Mouse (Mus musculus) T-helper 17 cell (primary cell): ENCODE measurements at regions not wholly inside any gene's neighbourhood (a gene's known extent, or its start where the extent isn't known, plus 50 kb on each side); places are given as distances from the start of the nearest gene placed in this dataset.

Source experiments
- in situ Hi-C, 2 experiments: fragments of 300-600 bp; cut with MboI, MseI; formaldehyde crosslinking; loops; 1 replicate in 1 of 2; 2 replicates in 1 of 2; pipeline ENCODE4 v1.15.1; 2025; ENCODE audit warnings: high pct_unique_total_duplicates in 2 of 2

DNA sequence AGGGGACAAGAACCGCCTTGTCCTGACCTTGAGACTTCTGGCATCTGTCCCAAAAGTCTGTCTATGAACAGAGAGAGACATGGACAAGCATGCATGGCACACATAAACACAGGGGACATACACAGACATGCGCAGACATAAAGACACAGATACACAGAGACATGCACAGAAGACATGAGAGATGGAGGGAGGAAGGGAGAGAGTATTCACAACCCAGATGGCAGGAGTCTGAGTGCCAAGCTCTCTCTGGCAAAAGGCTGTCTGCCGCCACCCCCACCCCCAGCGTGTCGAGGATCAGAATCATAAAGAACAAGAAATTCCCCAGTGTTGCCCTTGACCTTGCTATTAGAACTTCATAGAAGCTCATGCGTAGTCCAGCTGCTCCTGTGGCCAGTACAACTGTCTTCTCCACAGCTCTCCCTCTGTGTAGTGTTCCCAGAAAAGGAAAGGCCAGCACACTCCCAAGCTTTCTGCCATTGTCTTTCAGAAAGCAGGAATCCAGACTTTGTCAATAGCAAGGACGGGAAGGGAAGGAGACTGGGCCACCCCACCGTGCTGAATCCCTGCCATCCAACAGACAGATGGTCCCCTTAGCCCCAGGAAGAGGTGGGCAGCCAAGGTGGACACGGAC lies 99.8 kb downstream of the Ier5 start:
- in situ Hi-C loops = loop anchor here in 1 of 2 experiments (10.0 kb wide), 1 partner anchor 125 kb away; no protein-coding TSS in a partner anchor

DNA sequence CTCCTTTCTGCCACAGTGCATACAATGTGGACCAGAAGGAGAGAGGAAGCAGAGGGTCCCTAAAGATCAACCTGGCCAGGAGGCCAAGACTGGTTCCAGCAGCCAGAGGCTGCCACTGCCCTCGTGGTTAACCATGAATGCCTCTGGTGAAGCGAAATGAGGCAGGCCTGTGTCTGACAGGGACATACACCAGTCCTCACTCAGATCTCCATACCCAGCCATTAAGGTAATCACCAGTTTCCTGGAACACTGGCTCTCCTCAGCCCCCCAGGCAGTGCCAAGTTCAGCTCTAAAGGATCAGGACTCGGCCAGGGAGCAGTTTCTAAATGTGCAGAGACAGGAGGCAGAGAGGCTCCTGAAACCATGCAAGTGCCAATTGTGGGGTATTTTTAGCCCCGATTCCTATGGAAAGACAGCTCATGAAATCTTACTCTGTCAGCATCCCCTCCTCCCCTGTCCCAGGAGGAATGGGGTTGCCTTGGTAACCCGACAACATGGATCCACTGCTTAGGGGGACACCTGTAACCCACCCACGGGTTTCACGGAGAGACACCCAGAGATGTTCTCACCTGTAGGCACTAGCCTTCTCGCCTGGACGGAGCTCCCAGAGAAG lies 103.6 kb downstream of the Ier5 start:
- in situ Hi-C loops = no loop called here

DNA sequence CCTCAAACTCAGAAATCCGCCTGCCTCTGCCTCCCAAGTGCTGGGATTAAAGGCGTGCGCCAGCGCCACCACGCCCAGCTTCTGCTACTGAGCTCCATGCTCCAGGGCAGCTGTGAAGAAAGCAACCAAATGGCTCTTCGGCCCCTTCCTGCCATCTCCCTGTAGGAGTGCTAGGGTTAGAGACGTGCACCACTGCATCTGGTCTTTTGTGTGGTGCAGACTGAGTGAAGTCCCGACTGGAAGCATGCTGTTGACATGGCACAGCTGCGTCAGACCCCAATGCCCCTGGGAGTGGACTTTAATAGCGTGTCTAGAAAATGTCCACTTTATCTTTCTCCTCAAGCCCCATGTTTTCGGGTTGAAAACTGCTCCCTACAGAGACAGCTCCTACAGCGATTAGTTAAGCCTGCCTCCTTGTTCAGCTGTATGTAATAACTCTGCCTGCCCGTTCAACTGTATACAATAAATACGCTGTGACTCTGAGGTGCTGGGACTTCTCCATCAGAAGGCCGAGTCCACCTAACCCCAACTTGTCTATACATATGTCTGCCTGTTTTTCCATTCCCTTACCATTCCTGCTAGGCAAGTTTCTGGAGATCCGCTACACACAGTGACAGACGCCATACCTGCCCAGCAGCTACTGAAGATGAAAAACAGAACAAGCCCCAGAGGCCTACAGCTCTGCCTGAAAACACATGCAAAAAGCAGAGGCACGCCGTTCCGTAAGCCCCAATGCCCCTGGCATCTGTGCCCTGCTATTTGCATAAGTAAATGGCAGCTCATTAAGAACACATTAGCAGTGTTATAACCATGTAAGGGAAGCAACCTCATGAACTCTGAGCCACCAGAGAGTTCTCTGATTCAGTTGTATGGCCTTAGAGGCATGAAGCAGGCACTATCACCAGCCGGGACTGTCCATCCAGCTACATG lies 105.2 kb downstream of the Ier5 start:
- in situ Hi-C loops = no loop called here

DNA sequence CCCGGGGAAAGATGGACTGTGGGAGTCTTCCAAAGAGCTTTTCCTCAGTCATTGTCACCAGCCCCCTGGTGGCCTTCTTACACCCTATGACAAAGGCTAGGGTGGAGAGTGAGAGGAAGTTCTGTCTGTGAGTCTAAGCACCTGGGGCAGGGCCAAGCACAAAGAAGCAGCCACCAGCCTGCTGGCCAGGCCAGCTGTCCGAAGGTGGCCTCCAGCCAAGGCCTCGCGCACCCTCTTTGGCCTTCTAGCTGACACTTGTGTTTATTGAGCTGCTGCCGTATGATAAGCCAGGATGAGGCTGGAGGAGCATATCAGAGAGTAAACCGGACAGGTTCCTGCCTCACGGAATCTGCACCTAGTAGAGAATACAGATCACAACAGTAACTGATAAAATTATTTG lies 99.0 kb upstream of the Cacna1e start:
- in situ Hi-C loops = no loop called here

DNA sequence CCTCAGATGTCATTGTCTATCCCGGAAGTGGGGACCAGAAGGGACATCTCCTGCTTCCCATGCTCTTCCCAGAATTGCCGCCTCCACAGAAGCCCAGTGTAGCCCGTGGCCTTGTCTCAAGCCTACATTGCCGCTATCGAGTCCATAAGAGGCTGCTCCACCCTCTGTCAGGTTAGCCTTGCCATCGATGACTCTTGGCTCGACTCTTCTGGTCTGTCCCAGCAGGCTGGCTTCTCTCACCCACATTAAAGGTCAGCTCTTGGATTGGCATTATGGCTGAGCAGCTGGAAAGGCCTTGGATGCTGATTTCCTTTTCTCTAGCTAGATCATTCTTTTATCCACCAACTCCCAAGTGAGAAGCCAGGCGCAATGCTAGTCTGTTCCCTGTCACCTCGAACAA lies 98.5 kb upstream of the Cacna1e start:
- in situ Hi-C loops = no loop called here

DNA sequence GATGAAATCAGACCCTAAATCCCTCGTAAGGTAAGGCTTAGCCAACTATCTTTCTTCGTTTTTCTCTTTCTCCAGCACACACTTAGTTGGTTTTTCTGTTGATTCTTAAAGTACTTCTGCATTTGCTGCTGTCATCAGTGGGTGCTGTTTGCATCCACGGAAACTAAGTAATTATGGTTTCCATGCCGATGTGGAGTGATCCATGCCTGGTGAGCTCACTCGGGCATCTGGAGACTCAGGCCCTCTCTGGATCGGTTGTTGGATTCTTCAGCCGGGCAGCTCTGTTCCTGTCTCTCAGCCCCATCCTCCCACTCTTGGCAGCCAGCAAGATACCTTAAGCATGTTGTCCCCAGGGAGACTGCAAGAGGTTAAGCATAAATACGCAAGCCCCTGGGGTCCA lies 97.4 kb upstream of the Cacna1e start:
- in situ Hi-C loops = no loop called here

DNA sequence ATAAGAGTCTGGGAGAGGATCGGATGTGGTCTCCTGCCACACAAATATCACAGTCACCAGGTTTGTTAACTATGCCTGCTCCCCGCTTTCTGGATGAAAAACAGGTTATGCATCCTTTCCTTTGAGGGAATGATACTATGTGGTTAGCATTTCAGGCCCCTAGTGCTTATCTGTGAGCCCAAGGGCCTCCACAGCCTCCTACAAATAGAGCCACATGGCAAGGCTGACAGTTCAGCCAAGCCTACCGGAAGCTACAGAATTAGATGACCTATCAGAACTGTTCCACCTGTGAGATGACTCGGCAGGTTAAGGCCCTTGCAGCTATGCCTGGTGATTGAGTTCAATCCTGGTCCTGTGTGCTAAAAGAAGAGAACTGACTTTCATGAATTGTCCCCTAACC lies 91.4 kb upstream of the Cacna1e start:
- in situ Hi-C loops = no loop called here

DNA sequence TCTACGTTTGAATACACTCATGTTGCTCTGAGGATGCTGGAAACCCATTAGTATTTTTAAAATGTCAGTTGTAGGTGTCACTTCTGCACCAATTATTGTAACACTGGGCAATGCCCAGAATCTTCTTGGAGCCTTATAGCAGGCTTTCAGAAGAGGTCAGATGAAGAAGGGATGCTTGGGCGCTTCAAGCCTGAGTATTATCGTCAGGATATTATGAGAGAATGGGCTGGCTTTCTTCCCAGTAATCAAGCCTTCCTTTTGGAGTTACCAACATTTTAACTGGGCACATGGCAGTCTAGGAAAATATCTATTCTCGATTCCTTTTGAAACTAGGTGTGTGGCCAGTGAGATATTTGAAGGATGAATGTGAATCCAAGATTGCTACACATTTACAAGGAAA lies 77.0 kb upstream of the Cacna1e start:
- in situ Hi-C loops = loop anchor here in 1 of 2 experiments (10.0 kb wide), 1 partner anchor 1316 kb away; no protein-coding TSS in a partner anchor

DNA sequence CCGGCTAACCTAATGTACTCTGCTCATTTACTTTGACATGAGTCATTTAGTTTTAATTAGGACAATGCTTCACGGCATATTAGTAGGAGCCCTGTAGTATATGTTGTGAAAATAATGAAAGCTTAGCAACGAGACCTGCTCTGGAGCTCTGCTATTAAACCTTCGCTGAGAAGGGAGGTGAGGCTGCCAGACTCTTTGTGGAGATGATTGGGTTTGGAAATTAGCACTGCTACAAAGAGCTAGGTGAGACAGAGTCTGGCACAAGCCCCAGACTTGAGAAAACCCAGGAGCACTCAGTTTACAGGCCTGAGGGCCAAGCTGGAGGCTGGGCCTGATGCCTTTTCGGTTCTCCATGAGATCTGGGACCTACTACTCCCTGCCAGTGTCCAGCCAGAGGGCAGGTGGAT lies 72.3 kb upstream of the Cacna1e start:
- in situ Hi-C loops = no loop called here

DNA sequence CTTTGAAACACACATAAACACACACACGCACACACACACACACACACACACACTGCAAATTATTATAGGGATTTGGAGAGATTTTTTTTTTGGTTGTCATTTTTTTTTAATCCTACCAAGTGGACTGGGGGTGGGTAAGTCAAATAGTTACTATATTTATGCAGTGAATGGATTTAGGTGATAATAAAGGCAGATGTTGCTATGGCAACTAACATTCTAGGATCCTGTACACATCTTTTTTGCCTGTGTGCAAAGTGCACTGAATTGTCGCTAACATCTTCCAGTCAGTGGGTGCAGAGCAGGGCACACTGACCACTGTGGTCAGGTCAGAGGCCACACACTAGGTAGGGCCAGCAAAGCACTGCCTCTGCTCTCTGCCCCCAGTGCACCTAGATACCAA lies 68.4 kb upstream of the Cacna1e start:
- in situ Hi-C loops = no loop called here
